Mouse (Mus musculus) embryonic fibroblast, embryonic 13.5 days (primary cell): ENCODE data around the gene Mboat1.

Experiments used
- CTCF ChIP-seq: IDR thresholded peaks from 2 replicates; pipeline ENCODE4 v1.5.1; 2011; ENCODE audit warnings: mild to moderate bottlenecking, control low read depth, low read length, moderate library complexity, borderline replicate concordance; ENCODE audit not compliant: insufficient read depth
- POLR2A ChIP-seq: IDR thresholded peaks from 2 replicates; pipeline ENCODE4 v1.6.1; 2011; ENCODE audit warnings: low read depth, mild to moderate bottlenecking, control low read depth, low read length, moderate library complexity

DNA sequence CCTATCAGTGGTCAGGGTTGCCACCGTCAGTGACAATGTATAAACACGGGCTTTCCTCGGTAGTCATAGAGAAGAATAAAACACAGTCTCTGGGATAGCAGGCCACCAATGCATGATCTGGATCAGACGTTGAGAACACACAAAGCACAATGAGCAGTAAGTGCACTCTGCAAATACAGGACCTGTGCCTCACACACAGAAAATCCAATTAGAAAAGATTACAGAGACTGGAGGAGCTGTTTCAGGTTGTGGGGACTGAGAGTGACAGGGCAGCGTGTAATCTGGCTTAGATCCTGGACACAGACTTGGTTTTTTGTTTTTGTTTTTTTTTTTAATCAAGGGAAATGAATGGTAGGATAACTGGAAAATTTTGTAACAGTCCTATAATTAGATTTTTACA, 128.5 kb downstream of the Mboat1 start:
- TF ChIP-seq CTCF: no peak
- TF ChIP-seq POLR2A: no peak
